Mouse (Mus musculus) ovary, adult 18-20 months (tissue): ENCODE results near the gene Popdc3.
"Not testable (repeated sequence)": the region's sequence is repeated elsewhere in the genome, so short reads cannot be mapped to it uniquely, and the experiment has no call there.

Source experiments
- DNase-seq: peaks from one replicate; pipeline ENCODE4 v3.0.0; 2022; ENCODE audit warnings: low spot score, mixed read lengths

The Popdc3 gene

DNA sequence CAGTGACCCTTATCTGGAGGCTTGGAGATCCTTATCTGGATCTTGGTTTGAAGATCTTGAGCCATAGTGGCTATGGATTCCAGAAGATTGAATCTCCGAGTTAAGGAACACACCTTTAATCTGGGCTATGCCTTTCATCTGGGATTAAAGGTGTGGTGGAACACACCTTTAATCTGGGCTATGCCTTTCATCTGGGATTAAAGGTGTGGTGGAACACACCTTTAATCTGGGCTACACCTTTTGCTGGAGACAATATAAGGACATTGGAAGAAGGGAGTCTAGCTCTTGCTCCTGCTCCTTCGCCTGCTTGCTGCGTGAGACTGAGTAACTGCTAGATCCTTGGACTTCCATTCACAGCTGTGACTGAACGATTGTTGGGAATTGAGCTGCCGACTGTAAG, at the start of gene Popdc3:
TSS of gene Popdc3 (plus strand) at position 301 of the 400 bp plus-strand sequence.
- DNase-seq: not testable (repeated sequence)

DNA sequence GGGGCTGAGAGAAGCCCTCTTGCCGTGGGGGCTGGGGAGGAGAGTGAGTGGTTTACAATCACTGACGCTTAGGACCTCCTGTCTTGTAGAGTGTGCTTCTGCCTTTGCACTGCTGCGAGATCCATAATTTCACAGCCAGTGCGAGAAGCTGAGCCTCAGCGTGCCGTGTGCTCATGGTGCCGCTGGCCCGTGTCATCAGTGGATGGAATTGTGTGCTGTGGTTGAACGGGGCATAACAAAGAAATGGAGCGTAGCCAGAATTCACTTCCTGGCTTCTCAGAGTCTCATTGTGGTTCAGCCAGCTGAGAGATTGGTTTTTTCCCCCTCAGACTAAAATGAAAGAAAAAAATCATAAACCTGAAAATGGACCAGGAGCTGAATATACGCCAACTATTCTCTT, 48.8 kb upstream of the Popdc3 start:
- no peak for DNase-seq

DNA sequence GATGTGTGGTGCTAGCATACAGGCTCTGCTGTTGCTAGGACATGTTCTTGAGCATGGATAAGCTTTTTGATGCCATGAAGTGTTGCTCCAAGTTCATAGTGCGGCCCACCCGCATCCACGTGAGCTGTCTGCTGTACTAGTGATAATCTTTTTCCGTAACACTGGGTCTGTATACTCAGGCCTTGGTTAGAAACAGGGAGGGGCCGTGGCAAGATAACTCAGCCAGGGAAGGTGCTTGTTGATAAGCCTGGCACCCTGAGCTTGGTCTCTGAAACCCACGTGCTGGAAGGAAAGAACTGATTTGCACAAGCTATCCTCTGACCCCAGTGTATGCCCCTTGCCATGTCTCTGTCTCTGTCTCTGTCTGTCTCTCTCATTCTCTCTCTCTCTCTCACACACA, 47.9 kb upstream of the Popdc3 start:
- no peak for DNase-seq

DNA sequence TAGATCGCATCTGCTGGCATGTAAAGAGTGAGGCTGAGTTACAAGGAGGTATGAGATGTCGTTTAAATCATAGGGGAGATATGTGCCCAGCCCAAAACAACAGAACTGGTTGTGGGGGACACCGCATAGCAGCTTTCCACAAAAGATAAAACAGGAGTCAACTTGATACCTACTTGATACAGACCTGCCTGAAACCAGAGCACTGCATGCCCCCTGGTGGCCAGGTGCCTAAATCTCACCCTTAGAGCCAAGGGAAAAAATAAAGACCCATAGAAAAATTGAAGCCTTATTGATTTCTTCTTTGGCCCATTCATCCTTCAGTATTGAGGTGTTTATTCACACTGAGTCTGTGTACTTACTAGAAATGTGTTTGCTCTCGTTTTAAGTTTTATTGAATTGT, 45.5 kb upstream of the Popdc3 start:
- no peak for DNase-seq

DNA sequence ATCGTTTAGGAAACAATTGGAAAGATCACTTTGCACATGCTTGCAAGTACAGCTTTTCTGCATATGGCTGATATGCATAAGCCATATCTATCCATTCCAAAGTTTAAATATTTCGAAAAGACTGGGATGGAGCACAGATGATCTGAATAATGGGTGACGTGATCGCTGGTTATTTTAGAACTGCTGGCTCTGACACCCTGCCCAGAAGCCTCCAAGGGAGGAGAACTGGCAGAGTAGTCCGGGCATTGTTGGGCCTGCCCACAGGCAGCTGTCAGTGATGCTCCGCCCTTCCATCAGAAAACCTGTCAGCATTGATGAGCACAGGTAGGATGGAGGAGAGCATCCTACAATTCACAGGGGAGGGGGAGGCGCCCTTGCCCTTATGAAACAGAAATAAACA, 41.1 kb upstream of the Popdc3 start:
- DNase-seq: no peak

DNA sequence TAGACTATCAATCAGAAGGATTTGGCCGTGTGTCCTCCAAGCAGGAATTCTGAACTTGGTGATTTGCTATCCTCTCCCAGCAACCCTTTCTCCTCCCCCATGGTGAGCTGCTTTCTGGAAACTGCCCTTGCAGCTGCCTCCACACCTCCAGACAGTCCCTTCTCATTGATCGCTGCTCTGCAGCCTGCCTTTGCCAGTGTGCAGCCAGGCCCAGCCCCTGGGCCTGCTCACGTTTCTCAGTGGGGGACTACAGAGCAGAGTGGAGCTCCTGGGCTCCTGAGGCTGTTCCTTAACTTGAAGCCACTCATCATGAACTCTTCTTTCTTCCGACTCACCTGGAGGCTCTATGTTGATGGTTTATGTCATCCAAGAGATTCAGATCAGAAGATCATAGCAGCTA, 38.0 kb upstream of the Popdc3 start:
- no peak for DNase-seq

DNA sequence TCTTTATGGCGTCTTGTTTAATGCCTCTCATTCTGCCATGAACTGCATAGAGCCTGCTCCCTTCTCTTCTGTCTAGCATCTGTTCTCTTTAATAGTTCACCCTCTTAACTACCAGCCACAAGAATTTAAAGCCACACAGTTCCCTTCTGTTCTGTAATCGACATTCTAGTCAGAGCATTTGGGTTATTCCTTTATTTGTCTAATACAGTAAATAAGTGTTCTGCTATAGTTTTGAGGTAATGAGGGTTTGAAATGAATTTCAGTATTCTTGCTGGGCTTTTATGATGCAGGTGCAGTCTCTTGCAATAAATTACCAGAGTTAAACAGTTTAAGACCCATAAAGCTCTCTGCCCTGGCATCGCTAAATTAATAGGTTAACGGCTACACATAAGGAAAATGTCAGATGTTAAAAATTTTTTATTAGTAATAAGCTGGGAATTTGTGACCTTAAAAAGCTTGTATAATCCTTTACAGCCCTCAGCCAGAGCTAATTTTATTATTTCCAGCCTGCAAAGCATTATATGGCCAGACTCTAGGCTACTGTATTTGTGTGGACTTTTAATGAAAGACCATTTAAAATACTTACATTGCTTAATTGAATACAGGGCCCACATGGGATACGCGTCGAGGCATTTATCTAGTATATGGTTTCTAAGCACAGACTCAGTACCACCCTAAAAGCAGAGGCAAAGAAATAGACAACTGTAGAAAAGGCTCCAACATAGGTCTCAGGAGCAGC, 37.3 kb upstream of the Popdc3 start:
- DNase-seq: no peak

DNA sequence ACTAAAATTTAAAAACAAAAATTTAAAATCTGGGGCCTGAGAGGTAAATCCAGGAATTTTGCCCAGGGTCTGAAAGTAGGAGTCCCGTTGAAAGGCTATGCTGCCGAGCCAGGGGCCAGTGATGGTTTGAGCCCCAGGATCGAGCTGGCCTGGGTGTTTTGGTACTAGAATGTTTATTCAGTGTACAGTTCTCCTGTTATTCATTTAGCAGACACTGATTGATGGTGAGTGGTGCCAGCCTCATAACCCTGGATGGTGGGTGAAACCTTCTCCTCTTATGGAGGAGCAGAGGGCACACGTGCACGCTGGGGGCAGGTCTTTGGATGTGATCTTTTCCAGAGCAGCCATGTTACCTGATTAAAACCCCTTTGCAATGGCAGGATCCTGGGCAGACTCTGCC, 35.5 kb upstream of the Popdc3 start:
- DNase-seq: no peak

DNA sequence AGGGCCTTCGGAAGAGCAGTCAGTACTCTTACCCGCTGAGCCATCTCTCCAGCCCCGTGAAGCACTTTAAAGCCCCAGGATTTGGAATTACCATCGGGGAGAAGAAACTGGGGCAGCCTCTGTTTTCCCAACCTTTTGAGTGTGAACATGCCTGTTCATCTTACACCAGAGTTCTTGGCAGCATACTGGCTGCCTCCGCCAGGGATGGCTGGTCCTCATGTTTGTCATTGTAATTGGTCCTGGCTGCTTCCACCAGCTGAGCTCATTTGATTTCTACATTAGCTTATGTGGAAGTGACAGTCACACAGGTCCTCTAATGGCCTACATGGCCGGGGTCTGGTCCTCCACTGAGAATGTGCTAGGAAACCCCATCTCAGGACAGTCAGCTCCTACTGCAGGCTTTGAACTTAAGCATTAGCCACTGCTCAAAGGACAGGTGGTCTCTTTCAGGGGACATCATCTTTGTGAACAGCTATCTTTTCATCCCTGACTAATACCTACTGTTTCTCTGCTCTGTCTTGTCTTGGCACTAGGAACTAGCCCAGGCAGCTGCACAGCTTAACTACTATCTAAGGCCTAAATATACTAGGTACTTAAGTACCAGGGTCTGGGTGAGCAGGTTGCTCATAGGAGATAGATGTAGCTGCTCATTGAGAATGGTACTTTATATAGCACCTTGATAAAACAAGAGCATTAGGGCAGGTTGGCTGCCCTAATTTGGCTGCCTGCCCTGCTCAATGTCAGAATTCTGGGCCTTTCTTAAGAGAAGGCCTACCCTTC, 33.7 kb upstream of the Popdc3 start:
- no peak for DNase-seq

DNA sequence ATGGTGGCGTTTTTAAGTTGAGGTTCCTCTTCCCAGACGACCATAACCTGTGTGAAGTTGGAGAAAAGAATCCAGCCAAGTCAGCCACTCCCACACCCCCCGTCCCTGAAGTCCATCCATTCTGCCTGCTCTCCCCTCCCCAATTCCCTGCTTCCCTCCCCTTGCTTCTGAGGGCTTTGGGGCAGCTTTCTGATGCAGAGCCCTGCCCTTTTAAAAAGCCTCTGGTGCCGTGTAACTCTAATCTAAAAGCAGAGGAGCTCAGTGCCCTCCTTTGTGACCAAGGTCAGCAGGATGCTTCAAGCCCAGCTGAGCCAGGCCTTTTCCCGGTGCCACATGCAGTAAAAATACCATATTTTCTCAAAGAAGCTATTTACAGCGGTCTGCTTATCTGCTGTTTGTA, 31.1 kb upstream of the Popdc3 start:
- DNase-seq: no peak

DNA sequence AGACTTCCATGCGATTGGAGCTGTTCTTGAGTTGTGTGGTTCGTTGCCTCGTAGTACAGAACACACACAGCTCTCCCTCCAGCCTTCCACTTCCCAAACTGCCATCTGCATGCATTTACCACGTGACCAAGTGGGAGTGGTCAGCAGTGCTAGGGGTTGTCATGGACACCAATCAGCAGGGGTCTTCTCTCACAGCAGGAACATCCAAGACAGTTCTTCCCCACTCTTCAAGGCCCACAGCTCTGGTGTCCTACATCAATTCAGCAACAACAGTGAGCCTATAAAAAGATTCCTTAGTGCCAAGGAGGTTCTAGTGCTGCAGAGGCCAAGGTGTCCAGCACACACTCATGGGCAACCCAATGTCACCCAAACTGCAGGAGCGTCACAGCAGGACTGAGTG, 26.8 kb upstream of the Popdc3 start:
- DNase-seq: no peak

DNA sequence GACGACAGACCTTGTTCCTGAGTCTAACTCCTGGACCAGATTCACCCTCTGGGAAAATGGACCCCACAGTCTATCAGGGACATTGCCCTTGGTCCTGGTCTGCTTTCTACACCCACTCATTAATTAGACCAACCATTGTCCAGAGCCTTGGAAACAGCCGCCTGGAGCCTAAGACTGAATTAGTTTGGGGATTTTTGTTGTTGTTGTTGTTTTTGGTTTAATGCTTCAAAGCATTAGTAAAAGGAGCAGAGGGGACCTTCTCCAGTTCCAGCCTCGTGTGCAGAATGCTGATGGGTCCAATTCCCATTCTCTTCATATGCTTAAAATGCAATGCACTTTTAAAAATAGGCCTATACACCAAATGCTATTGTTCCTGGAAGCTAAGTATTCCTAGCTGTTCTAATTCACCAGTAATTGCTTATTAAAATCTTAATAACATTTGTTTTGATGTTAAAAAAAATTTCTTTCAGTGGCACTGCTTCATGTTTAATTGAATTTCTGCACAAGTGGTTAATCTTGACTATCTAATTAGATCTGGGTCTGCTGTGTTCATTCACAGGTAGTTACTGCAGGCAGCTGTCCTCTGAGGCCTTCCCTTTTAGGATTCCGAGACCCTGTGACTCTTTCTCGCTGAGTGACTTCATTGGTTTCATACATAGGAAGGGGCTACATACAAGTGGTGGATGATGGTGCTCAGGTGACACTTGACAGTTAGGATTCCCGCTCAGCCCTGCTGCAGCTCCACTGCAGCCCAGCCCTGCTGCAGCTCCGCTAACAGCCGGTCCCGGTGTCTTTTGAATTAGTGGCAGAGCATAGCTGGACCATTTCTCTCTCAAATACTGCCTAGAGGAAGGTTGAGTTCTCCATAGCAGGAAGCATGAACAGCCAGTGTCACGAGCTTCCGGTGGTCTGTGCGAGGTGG, 25.9 kb upstream of the Popdc3 start:
- no peak for DNase-seq

DNA sequence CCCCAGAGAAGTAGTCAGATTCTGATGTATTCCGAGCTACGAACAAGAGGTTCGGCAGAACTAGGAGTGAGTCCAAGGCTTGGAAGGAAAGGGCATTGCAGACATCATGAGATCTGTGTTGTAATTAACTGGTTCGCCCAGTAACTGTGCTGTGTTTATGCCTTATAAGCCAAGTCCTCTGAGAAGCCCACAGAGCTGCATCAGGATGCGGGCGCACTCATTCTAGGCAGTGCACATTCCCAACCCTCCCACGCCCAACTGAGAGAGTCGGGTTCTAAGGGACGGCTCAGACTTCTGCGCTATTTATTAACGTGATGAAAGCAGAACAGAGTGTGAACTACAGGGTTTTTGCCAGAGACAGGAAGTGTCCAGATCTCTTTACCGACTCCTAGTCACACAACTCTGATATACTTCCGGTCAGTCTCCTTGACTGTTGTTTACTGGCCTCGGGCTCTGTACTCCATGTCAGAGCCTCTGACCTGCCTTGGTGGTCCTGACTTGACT, 23.3 kb upstream of the Popdc3 start:
- DNase-seq: no peak

DNA sequence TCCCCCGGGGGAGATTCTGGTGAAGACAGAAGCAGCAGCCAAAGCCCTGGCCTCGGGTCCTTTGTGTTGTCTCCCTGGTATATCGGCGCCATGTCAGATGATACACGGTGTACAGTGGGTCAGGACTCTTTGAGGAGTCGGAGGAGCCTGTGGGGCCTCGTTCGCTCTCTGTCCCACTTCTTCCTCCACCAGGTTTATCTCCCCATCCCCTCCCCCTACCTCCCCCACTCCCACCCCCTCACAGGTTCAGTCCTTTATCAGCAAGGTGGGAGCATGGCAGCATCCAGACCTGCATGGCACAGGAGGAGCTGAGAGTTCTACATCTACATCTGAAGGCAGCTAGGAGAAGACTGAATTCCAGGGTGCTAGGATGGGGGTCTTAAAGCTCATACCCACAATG, 12.0 kb upstream of the Popdc3 start:
- no peak for DNase-seq

DNA sequence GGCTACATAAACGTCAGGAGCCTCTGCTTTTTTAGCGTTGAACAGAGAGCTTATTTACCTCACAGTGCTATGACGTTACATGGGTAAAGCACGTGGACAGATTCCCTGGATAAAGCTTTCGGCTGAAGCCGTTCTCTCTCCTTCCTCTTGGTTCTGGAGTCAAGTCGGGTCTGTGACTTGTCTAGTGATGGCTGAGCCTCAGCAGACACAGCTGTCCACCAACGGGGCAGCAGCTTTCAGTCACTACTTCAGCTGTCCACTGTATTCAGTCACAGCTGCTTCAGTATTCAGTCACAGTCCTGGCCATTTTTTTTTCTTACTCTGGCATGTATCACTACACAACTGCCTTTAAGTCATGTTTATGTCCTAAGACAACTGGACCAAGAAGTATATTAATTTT, 4.0 kb upstream of the Popdc3 start:
- DNase-seq: no peak

DNA sequence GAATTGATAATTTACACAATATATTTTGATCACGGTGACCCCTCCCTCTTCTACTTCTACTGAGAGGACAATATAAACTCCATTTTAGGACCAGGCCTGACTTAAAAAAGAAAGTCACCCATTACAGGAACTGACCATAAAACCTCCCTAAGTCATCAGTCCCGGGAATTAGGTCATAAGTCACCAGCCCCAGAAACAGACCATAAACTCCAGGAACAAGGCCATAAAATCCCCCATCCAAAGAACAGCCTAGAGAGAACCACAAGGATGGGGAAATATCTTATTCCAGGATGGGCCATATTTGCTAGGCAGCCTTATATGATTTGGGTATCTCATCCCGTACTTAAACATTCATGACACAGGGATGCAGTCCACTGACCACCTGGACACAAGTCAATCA, 3.6 kb upstream of the Popdc3 start:
- no peak for DNase-seq

DNA sequence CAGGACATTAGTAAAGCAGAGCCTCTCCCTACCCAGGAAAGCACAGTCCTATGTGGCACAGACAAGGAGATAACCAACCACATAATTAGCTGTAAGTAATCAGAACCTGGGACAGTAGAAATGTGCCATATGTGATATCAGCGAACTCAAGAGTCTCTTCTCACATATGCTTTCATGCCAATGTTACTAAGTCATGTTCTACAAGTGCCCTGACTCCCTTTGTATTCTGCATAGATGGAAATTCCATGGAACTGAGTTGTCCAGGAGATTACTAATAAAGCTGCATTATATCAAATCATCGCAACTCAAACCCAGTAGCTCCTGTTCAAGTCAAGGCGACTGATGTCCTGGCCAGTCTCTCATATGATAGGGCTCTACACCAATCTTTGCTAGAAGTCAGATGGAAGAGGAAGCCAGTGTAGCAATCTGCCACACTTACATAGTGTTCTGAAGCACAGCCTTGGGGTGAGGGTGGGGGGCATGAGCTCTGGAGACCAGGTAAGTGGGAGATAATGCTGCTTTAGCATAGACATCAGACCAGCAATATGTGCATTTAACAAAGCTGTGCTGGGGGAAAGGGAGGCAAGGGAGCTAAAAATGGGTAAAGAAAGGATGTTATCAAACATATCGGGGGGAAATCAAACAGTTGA, 2.9 kb downstream of the Popdc3 start:
- no peak for DNase-seq

DNA sequence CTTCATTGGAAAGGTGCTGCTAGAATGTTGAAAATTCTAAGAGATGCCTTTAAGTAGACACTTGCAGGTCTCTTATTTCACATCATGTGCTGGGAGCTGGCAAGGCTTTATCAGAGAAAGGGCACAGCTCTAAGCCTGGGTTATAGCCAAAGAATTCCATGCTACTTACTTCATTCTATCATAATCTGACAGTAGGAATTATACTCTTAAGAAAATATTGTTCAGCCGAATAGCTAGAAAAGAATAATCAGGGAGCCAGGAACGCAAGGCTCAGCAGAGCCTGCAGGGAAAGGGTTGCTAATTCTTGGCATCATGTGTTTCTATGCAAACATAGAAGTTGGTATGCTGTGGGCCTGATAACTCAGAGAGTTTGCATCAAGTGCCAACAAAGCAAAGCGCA, 3.4 kb downstream of the Popdc3 start:
- DNase-seq: no peak

DNA sequence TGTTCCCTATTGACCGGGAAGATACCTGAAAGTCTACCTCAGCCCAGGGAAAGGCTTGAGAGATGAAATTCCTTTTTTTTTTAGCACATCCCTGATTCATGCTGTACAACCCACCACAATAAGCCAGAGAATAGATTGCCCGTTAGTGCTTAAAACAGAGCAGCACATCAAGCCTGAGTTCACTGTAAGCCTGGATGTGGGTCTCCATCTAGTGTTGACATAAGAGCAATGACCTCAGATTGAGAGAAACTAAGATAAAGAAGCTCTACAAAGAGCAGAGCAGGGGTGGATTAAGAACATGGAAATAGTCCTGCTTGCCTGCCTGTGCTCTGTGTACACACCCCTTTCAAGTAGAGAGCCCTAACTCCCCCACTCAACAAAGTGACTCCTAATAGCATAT, 7.6 kb downstream of the Popdc3 start:
- no peak for DNase-seq

DNA sequence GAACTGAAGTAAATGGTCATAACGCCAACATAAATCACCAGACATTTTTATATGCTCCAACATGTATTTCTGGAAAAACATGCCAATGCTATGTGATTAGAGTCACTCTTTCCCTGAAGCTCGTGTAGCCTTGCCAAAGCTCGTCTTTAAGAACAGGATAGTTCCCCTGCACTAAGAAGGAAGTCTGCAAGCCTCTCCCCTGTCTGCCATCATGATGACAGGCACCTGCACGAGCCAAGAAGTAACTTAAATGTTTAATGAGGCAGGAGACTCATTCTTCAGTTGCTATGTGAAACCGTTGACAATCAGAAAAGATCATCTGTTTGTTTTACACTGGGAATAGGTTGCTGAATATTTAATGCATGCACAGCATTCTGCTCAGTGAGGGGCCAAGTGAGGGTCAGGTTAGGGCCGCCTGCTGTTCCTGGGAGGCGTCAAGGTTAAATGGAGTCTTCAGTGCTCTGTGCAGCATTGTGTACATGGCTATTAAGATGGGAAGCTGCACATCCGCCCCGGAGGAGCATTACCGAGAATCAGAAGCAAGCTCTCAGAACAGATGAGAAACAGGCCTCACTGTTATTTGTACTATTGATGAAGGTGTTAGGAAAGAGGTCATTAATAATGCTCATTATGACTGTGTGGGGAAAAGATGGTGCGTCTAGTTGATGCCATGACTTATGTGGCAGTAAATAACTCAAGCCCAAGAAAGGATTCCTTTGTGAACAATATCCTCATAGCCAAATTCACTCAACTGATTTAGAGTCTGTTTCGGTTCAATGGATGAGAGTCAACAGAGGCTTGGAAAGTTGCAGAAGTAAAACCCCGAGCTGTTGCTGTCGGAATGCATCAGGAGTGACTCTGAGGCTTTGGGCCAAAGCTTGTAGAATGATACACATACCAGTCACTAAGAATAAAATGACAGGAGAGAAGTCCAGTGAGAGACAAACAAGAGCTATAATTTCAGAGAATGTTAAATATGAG, 15.7 kb downstream of the Popdc3 start:
- no peak for DNase-seq

DNA sequence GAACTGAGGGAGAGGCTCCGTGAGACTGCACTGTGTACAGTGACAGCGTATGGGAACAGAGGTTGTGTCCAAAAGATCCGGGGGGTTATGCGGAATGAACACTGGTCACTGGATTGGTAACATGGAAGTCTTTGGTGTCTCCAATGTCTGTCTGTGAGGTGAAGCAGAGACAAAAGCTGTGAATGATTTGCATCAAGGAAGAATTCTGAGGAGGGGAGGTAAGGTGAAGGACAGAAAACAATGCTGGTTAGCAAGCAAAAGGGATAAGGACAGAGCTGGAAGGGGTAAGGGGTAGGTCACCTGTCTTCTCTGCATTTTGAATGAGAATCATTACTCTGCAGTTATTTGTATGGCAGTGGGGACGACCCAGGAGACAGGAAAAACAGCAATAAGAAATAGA, 16.6 kb downstream of the Popdc3 start:
- no peak for DNase-seq
